Comparison of ENCODE assay signal across 8 mouse cellular contexts in genomic region chr17:86215771-86216170, GRCm38 (mm10). TPM values are rescaled to one million over a fixed set of nuclear protein-coding genes. Genes with fewer than 3 reads are reported as not detected.
DNase-seq lines count a peak whose midpoint lies in the region; ATAC-seq lines count a peak whose summit lies in the region.
"Had no signal": no experiment of that assay in that cellular context is flagged by ENCODE, and none has a peak within 500 bp of the region (broad histone marks: within the 10 kb centered on the region; RNA-seq: fewer than 3 reads in every experiment).

No protein-coding gene starts in this region.

- no peak overlapping the region for H3K4me2 ChIP-seq in liver, embryonic 12.5 days
- H3K4me2 ChIP-seq in forebrain, embryonic 15.5 days (replicated peaks) = no peak overlapping the region
- H3K4me2 ChIP-seq: limb, embryonic 15.5 days had no signal

- ATAC-seq in liver, embryonic 12.5 days = peak; percentile 37; the same call in 1 of the 2 replicates
- no peak for ATAC-seq in forebrain, embryonic 15.5 days (replicated peaks)

- peak; percentile 60 for DNase-seq in urinary bladder, postnatal 14 days (ENCODE audit: low spot score)
- no peak for DNase-seq in urinary bladder, postnatal 4 days (ENCODE audit: low spot score in 2 of 2)
- peak; percentile 17 for DNase-seq in c-Kit-positive CD71-positive TER-119-negative erythroid progenitor cells, embryonic 14.5 days (ENCODE audit: low read depth)
- DNase-seq in spleen, postnatal 14 days (ENCODE audit: low spot score in 2 of 2) = peak; percentile 14 to 50
- DNase-seq in frontal cortex, postnatal 25 days (ENCODE audit: low spot score in 2 of 2) = no peak

- 59% methylated on average over 7 of the region's 7 CpGs for WGBS in liver, embryonic 12.5 days (ENCODE audit: insufficient replicate concordance)
- WGBS in forebrain, embryonic 15.5 days = 88% methylated on average over 7 of the region's 7 CpGs

- no peaks in the 10 kb centered on the region; the same call in 1 of the 2 replicates for H3K27me3 ChIP-seq in liver, embryonic 12.5 days (replicated peaks)
- H3K27me3 ChIP-seq in forebrain, embryonic 15.5 days = no peaks in the 10 kb centered on the region
- H3K27me3 ChIP-seq: limb, embryonic 15.5 days had no signal

- H3K4me3 ChIP-seq in liver, embryonic 12.5 days = no peak overlapping the region
- no peak overlapping the region for H3K4me3 ChIP-seq in forebrain, embryonic 15.5 days
- H3K4me3 ChIP-seq: limb, embryonic 15.5 days had no signal

- no peaks in the 10 kb centered on the region for H3K4me1 ChIP-seq in liver, embryonic 12.5 days
- H3K4me1 ChIP-seq in forebrain, embryonic 15.5 days = 0 out of 2 replicates have a peak, but pooled peaks cover 9% of the 10 kb centered on the region

- H3K9me3 ChIP-seq in liver, embryonic 12.5 days (replicated peaks) = no peaks in the 10 kb centered on the region
- no peaks in the 10 kb centered on the region for H3K9me3 ChIP-seq in forebrain, embryonic 15.5 days
- H3K9me3 ChIP-seq: limb, embryonic 15.5 days had no signal

- no peak overlapping the region for H3K9ac ChIP-seq in liver, embryonic 12.5 days
- H3K9ac ChIP-seq in forebrain, embryonic 15.5 days (replicated peaks) = no peak overlapping the region
- H3K9ac ChIP-seq: limb, embryonic 15.5 days had no signal

- no peak overlapping the region for H3K27ac ChIP-seq in liver, embryonic 12.5 days
- no peak overlapping the region for H3K27ac ChIP-seq in forebrain, embryonic 15.5 days (replicated peaks)
- H3K27ac ChIP-seq: limb, embryonic 15.5 days had no signal

- no peaks in the 10 kb centered on the region for H3K36me3 ChIP-seq in liver, embryonic 12.5 days
- H3K36me3 ChIP-seq in forebrain, embryonic 15.5 days = no peaks in the 10 kb centered on the region
- H3K36me3 ChIP-seq: limb, embryonic 15.5 days had no signal

RNA-seq across cellular contexts. Expression of gene Prkce, which starts 48.2 kb away (rescaled TPM):
- polyA plus RNA-seq in liver, embryonic 12.5 days (2016; fragmentation: Nextera tagmentation; extraction: Ambion mirVana) = 1.9 and 2.3 TPM in 2 replicates
- 42.6 and 45.4 TPM in 2 replicates for polyA plus RNA-seq in forebrain, embryonic 15.5 days (2015; fragmentation: Nextera tagmentation; extraction: Ambion mirVana)

Comparison
In these comparisons a context has a peak if more than half of its experiments do, and no peak if none do; other contexts are left out.
1. DNase-seq: peak in urinary bladder, postnatal 14 days (single experiment), c-Kit-positive CD71-positive TER-119-negative erythroid progenitor cells, embryonic 14.5 days (single experiment) and spleen, postnatal 14 days (2 of 2); none in urinary bladder, postnatal 4 days (0 of 2) and frontal cortex, postnatal 25 days (0 of 2).
2. RNA of gene Prkce, which starts 48.2 kb away (polyA plus RNA-seq): 42.6 to 45.4 TPM in forebrain, embryonic 15.5 days; 1.9 to 2.3 TPM in liver, embryonic 12.5 days; every median in the first group is over 10 times any median in the second.